Mouse (Mus musculus): ENCODE data around the gene 4930442H23Rik. TPM values are rescaled to one million over a fixed set of nuclear protein-coding genes. Genes with fewer than 3 reads are reported as not detected.
"Not testable (repeated sequence)": the region's sequence is repeated elsewhere in the genome, so short reads cannot be mapped to it uniquely, and the experiment has no call there.

4930442H23Rik gene
- total RNA-seq, 2 experiments from 2014 or later: not detected

DNA sequence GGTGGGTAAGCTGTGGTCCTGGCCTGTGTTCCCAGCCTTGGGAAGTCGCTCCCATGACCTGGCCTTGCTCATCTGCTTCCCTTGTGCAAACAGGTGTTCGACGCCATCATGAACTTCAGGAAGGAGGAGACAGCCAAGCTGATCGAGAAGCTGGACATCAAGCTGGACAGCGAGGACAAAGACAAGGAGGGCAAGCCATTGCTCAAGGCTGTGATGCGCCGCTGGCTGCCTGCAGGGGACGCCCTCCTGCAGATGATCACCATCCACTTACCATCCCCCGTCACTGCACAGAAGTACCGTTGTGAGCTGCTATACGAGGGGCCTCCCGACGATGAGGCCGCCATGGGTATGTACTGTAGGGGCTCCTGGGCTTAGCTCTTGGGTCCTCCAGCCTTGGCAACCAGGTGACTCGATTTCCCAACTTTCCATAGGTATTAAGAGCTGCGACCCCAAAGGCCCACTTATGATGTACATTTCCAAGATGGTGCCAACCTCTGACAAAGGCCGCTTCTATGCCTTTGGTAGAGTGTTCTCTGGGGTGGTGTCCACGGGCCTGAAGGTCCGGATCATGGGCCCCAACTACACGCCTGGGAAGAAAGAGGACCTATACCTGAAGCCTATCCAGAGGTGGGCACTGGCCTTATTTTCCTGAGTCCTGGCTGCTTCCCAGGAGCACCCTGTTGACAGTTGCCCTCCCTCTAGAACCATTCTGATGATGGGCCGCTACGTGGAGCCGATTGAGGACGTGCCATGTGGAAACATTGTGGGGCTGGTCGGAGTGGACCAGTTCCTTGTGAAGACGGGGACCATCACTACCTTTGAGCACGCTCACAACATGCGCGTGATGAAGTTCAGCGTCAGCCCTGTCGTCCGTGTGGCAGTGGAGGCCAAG is 4.0 kb downstream of the 4930442H23Rik start:
- peak in 1 of 2 experiments; percentile 9 for DNase-seq
- intact Hi-C loops (cut with DNase I): loop anchor here (5.0 kb wide), 1 partner anchor 182 kb away; no protein-coding TSS in a partner anchor

DNA sequence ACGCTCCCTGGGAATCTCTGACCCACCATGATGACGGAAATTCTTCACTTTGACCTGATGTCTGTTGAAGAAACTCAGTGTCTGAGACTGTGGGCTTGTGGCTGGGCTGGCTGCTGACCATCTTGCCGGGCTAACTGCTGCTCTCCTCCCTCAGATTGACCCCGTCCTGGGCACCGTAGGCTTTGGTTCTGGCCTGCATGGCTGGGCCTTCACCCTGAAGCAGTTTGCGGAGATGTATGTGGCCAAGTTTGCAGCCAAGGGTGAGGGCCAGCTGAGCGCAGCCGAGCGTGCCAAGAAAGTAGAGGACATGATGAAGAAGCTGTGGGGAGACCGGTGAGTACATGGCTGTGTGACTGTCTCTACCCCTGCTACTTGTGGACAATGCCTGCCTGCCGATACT is 4.7 kb downstream of the 4930442H23Rik start:
- intact Hi-C loops (cut with DNase I): loop anchor here (5.0 kb wide), 1 partner anchor 182 kb away; no protein-coding TSS in a partner anchor
- DNase-seq: peak in 1 of 2 experiments; percentile 10

DNA sequence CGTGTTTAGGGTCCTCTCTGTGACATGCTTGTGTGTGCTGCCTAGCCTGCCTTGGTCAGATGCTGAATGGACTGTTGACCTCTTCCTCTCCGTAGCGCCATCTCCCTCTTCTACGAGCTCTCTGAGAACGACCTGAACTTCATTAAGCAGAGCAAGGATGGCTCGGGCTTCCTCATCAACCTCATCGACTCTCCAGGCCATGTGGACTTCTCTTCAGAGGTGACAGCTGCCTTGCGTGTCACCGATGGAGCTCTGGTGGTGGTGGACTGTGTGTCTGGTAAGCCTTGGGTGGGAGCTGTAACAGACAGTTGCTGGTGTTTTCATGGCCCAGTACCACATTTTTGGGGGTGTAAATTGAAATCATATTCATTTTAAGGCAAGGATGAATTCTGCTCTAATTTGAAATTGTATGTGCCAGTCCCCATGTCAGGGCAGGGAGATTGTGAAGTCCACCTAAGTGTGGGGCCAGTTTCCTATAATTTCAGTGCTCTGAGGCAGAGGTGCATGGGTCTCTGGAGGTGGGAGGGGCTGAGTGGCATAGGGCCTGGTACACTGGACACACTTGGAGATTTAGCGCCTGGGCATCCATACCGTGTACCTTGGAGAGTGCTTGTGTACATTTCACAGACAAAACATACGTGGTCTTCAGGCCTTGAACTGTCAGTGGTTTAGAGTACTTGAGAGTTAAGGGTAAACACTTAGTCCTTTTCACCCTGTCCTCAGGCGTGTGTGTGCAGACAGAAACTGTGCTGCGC is 5.5 kb downstream of the 4930442H23Rik start:
- peak in 1 of 2 experiments; percentile 23 for DNase-seq
- intact Hi-C loops (cut with DNase I): loop anchor here (5.0 kb wide), 1 partner anchor 181 kb away; no protein-coding TSS in a partner anchor

DNA sequence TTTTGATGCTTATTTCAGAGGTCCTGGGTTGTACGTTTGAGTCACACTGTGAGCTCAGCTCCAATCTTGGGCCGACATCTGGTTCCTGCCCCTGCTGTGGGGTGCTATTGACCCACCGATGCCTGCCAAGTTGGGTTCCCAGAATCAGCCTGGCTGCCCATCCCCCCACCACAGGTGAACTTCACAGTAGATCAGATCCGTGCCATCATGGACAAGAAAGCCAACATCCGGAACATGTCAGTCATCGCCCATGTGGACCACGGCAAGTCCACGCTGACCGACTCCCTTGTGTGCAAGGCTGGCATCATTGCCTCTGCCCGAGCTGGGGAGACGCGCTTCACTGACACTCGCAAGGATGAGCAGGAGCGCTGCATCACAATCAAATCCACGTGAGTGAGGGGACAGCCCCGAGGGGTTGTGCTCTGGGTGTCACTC is 6.1 kb downstream of the 4930442H23Rik start:
- DNase-seq: peak in 1 of 2 experiments; percentile 37
- intact Hi-C loops (cut with DNase I): loop anchor here (5.0 kb wide), 1 partner anchor 180 kb away; no protein-coding TSS in a partner anchor

DNA sequence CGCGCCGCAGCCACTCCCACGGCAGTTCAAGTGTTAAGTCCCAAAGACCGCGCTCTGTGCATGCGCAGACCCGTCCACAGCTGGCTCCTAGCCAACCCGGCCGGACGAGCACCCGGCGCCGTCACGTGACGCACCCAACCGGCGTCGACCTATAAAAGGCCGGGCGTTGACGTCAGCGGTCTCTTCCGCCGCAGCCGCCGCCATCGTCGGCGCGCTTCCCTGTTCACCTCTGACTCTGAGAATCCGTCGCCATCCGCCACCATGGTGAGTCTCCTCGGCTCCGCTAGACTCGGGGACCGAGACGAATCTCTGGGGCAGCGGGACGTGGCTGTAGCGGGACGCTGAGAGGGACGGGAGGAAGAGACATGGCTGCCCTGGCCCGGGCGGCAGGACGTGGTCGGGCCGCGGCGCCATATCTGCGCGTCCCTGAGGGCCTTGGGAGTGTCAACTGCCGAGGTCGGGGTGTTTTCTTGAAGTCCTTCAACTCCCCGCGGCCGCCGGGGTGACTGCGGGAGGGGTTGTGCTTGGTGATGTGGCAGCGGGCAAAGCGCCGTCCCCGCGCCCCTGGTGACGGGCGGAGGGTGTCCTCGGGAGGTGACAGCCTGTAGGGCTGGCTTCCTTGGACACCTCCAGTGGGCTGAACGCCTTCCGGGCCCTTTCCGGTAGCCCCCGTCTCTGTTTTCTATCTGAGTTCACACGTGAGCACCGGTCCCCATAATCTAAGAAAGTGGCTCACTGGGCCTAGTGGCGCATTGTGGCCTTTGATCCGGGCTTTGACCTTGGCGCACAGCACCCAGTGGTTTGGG is 7.0 kb downstream of the 4930442H23Rik start, which contains the start of gene Eef2:
Gene Eef2 (plus strand): TSS at position 166 of the 806 bp plus-strand sequence.
- intact Hi-C loops (cut with DNase I): loop anchor here (5.0 kb wide), 1 partner anchor 179 kb away; no protein-coding TSS in a partner anchor
- peak; percentile 100 for DNase-seq

DNA sequence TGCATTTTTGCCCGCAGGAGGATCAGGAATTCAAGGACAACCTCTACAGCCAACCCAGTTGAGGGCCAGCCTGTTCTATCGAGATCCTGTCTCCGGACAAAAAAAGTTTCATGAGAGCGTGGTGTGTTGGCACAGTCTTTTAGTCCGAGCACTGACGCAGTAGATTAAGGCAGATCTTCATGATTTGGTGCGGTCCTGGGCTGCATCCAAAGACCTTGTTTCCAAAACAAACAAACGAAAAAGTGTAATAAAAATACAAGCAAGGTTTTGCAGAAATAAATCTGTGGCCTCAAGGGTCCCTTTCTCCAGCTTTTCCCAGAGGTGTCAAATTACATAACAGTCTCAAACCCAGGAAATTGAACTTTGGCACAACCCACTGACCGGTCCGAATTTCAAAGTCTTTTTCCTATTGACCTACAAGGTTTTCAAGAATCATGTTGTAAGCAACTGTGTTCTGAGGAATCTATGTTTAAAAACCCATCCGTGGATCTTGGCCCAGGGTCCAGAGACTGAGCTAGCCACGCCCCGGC is 7.6 kb downstream of the 4930442H23Rik start:
- peak in 1 of 2 experiments; percentile 49 for DNase-seq
- intact Hi-C loops (cut with DNase I): loop anchor here (2.0 to 5.0 kb wide), 2 partner anchors 89 to 179 kb away; no protein-coding TSS in a partner anchor

DNA sequence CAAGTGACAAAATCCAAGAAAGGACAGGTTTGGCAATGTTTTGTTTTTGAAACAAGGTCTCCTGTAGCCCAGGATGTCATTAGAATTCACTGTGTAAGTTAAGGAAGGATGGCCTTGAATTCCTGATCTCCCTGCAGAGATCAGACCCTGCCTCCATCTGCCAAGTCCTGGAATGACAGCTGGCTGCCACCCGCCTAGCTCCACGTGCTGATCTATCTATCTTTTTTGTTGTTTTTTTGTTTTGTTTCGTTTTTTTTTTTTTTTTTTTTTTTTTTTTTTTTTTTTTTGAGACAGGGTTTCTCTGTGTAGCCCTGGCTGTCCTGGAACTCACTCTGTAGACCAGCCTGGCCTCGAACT is 8.3 kb downstream of the 4930442H23Rik start:
- intact Hi-C loops (cut with DNase I): loop anchor here (2.0 to 5.0 kb wide), 2 partner anchors 89 to 178 kb away; no protein-coding TSS in a partner anchor
- DNase-seq: not testable (repeated sequence)

DNA sequence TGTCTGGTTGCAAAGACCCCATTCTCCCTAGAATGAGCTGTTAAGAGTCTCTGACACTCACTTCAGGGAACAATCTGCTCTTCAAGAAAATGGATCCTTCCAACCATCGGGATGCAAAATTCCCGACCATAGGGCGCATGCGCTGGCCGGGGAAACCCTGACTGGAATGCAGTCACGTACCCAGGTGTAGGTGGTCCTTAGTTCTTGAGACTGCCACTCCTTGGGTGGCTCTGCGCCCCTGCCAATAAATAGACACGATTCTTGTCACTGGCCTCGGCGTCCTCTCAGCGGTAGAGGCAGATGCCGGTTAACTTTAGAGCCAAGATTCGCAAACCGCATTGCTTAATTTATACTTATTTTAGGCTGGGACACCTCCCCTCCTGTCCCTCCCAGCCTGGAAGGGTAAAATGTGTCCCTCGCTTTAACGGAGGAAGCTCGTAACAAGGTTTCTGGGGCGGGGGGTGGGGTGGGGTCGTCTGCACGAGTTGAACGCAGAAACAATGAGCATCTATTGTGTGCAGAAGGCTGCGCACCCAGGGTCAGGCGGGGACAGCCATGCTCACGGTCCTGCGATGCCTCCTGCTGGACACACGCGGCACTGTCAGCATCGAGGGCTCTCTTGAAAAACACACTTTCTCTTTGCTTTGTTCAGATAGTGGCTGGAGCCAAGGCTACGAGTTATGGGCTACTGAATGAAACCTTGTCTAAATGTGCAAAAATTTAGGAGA is 8.9 kb downstream of the 4930442H23Rik start:
- DNase-seq: peak; percentile 90 to 95
- intact Hi-C loops (cut with DNase I): loop anchor here (2.0 to 5.0 kb wide), 4 partner anchors 67 to 177 kb away; partner anchors contain the start of gene Map2k2

DNA sequence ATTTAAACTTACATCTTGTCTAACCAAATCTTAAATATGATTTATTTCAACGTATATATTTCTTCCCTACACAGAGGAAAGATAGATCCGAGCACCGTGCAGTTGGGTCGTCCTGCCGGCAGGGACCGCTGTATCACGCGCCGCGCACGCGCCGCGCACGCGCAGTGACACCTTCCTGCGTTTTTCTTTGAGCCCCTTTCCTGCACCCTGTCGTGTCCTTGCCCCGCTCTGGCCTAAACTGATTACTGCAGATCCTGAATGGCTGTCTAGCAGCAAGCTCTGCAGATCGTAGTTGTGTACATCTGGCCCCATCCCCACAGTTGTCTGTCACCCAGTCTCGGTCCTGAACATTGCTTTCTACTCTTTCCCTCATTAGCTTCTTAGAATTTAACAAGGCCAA is 10.5 kb downstream of the 4930442H23Rik start:
- intact Hi-C loops (cut with DNase I): loop anchor here (5.0 kb wide), 2 partner anchors 66 to 156 kb away; partner anchors contain the start of gene Map2k2
- peak; percentile 87 to 88 for DNase-seq

DNA sequence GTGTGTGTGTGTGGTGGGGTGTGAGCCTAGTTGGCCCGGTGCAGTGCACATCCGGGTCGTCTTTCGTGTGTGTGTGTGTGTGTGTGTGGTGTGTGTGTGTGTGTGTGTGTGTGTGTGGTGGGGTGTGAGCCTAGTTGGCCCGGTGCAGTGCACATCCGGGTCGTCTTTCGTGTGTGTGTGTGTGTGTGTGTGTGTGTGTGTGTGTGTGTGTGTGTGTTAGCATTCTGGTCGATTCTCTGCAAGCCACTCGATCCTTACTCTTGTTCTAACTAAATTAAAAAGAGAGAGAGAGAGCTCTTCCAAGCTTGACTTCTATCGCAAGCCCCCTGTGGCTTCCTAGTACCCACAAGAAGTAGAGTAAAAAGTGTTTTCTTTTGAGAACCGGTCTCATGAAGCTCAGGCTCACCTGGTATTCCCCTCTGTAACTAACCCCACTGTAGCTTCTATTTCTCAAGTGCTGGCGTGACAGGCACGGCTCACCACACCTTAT is 14.2 kb downstream of the 4930442H23Rik start:
- DNase-seq: peak in 1 of 2 experiments; percentile 32
- intact Hi-C loops (cut with DNase I): not testable (repeated sequence)

DNA sequence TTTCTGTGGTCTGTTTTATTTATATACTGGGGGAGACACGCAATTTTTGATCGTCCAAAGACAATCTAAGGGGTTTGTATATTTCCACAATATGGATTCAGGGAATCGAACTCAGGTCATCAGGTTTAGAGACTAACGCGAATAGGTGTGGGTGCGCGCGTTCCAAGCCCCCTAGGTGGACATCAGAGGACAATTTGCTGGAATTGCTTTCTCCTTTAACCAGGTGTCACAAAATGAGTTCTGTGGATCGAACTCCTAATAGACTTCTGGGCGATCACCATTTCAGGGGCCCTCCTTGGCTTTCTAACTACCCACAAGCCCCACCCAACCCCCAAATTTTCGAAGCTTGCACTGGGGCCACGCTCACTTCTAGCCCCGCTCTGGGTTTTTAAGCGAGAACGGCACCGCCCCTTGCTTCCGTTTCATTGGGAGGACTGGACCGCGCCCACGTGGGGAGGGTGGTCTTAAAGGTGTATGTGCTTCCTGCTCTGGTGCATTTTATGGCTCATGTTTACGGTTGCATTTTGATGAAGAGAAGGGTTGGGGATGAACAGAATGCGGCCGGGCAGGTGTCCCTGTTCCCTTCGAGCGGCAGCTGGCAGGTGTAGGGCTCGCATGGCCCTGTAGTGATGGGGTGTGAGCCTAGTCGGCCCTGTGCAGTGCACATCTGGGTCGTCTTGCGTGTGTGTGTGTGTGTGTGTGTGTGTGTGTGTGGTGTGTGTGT is 15.0 kb downstream of the 4930442H23Rik start:
- intact Hi-C loops (cut with DNase I): no loop called here
- DNase-seq: peak; percentile 84 to 85

DNA sequence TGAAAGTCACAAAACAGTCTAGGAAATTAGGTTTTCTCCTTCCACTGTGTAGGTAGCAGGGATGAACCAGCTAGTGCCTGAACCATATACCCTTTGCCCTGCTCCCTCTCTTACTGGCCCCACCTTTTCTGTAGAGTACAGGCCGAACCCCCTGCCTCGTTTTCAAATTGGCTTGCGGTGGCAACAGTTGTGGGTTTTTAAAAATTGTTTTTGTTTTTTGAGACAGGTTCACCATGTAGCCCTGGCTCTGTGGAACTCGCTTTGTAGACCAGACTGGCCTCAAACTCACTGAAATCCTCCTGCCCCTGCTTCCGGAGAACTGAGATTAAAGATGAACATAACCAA is 15.6 kb downstream of the 4930442H23Rik start:
- intact Hi-C loops (cut with DNase I): no loop called here
- no peak for DNase-seq

DNA sequence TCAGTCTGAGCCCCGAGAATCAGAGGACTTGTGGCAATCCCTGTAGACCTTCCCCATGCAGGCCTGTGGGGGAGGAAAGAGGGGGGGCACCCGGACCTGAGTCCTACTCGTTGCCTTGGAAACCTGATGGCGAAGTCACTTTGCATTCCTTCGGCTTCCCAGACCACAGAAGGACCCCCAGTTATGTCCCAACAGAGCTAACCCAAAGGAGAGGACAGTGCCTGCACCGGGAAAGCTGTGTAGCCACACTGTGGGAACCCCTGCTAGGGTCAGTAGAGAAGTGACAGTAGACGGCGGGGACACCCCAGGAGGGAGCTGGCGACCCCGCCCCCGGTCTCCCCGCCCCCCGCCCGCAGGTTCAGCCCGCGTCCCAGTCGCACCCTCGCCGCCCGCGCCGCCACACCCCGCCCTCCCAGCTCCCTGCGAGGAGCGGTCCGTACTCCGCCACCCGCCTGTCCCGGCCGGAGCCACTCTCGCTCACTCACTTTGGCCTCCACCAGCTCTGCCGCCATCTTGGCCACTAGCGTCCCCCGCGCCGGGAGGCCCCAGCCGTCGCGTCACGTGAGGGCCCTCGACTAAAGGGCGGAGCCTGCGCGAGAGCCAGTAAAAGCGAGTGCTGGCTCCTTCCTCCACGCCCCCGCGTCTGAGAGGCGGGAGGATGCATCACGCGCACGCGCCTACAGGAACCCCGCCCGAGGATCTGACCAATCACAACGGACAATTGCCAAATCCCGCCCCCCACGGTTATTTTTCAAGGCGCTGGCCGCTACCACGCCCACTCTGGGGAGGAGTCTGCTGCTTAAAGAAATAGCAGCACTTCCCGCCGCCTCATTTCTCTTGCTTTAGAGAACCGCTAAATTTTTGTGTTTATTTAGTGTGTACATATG is 16.2 kb downstream of the 4930442H23Rik start, which contains the start of gene Pias4:
Gene Pias4 (minus strand): TSS at position 724 of the 887 bp plus-strand sequence.
- intact Hi-C loops (cut with DNase I): loop anchor here (2.0 kb wide), 1 partner anchor 29 kb away; no protein-coding TSS in a partner anchor

DNA sequence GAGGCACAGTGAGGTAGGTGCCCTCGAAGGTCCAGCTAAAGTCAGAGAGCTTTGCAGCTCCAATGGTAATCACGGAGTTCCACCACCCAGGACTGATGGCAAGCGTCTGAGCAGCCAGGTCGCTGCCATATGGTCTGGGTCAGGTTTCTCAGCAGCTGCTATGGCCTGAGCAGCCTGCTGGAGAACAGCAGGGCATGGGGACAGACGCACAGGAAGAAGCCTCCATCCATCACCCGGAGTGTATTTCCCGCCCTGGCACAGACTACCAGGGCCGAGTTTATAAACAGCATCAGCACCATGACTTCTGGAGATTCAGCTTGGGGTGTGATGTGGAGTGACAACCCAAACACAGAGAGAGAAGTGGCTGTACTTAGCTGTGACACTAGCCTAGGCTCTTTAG is 18.5 kb downstream of the 4930442H23Rik start:
- DNase-seq: no peak
- intact Hi-C loops (cut with DNase I): no loop called here

More for the DNA sequence above, 16.2 kb downstream of the 4930442H23Rik start, which contains the start of gene Pias4:
- peak; percentile 100 for DNase-seq

DNA sequence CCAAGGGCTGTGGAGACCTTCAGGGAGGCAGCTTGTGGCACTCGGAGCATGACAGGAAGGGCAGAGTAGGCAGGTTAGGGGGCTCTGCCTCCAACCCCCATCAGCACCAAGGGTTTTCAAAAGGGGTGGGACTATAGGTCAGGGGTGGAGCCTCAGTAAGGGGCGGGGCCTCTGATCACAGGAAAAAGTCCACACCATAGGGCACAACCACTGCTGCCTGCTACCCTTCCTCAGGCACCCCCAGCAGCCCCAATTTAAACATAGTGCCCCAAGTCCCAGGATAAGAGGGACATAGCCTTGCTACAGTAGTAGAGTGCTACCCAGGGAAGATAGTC is 21.4 kb downstream of the 4930442H23Rik start:
- intact Hi-C loops (cut with DNase I): loop anchor here (2.0 kb wide), 1 partner anchor 15 kb away; no protein-coding TSS in a partner anchor
- no peak for DNase-seq

DNA sequence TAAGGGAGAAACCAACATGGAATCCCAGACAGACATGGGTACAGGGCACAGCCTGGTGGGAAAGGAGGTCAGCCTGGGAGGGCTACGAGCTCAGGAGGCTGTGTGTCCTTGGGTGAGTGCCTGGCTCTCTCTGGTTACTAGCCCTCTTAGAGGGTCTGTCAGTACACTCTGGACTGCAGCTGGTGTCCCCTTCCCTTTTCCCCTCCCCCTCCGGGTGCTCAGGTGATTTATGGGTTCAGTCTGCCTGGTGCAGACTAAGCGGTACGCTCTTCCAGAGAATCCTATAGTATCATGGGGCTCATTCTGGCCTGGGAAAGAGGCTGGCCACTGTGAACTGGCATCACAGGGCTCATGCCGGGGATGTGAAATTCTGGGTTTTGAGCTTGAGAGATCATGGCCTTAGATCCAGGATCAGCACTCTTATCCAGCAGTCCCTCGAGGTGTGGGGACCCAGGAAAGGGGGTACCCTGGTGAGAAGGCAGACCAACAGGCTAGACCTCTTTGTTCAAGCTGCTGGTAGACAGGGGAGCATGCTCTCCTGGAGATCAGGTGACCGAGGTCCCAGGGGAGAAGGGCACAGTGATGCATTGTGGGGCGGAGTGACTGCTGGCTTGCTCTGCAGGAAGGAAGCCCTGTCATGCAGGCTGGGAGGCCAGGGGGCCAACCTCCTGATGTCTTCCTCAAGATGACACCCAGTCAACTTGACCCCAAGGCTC is 21.9 kb downstream of the 4930442H23Rik start:
- no peak for DNase-seq
- intact Hi-C loops (cut with DNase I): loop anchor here (2.0 kb wide), 1 partner anchor 15 kb away; no protein-coding TSS in a partner anchor

Measured in heart, postnatal 14 days (tissue).